Comparison of ENCODE assay signal across 11 mouse cellular contexts in genomic region chr1:191068377-191068776, GRCm38 (mm10). TPM values are rescaled to one million over a fixed set of nuclear protein-coding genes. Genes with fewer than 3 reads are reported as not detected.
DNase-seq lines count a peak whose midpoint lies in the region; ATAC-seq and TF ChIP-seq lines count a peak whose summit lies in the region.
"Had no signal": no experiment of that assay in that cellular context is flagged by ENCODE, and none has a peak within 500 bp of the region (broad histone marks: within the 10 kb centered on the region; RNA-seq: fewer than 3 reads in every experiment).

No protein-coding gene starts in this region.

- H3K36me3 ChIP-seq in hindbrain, postnatal 0 days (ENCODE audit: insufficient read depth, low read length) = 0 out of 2 replicates have a peak, but pooled peaks cover 6% of the 10 kb centered on the region
- H3K36me3 ChIP-seq in hindbrain, embryonic 16.5 days (ENCODE audit: control insufficient read depth, insufficient read depth, low read length) = no peaks in the 10 kb centered on the region
- H3K36me3 ChIP-seq in midbrain, embryonic 11.5 days (ENCODE audit: control insufficient read depth, insufficient read depth, low read length) = peaks cover 24% of the 10 kb centered on the region
- H3K36me3 ChIP-seq in midbrain, embryonic 16.5 days (ENCODE audit: control insufficient read depth, insufficient read depth, low read length) = no peaks in the 10 kb centered on the region
- peaks cover 5% of the 10 kb centered on the region for H3K36me3 ChIP-seq in stomach, postnatal 0 days (ENCODE audit: control insufficient read depth, insufficient read depth, low read length)

- 76% methylated on average over 5 of the region's 5 CpGs for WGBS in hindbrain, postnatal 0 days
- 78% methylated on average over 5 of the region's 5 CpGs for WGBS in hindbrain, embryonic 16.5 days
- WGBS in midbrain, embryonic 11.5 days = 77% methylated on average over 5 of the region's 5 CpGs
- WGBS in midbrain, embryonic 16.5 days = 83% methylated on average over 5 of the region's 5 CpGs
- 79% methylated on average over 5 of the region's 5 CpGs for WGBS in stomach, postnatal 0 days

- peak; percentile 49 for TF ChIP-seq CTCF in hindbrain, postnatal 0 days (IDR thresholded peaks at IDR 0.05; ENCODE audit: low read depth)
- peak; percentile 59 for TF ChIP-seq CTCF in stomach, postnatal 0 days (IDR thresholded peaks at IDR 0.05; ENCODE audit: low read depth)

- H3K4me1 ChIP-seq in hindbrain, postnatal 0 days (ENCODE audit: insufficient read depth, low read length) = no peaks in the 10 kb centered on the region
- H3K4me1 ChIP-seq in hindbrain, embryonic 16.5 days (ENCODE audit: control insufficient read depth, insufficient read depth, low read depth, low read length) = peaks cover 2% of the 10 kb centered on the region
- peaks cover 7% of the 10 kb centered on the region for H3K4me1 ChIP-seq in midbrain, embryonic 11.5 days (ENCODE audit: control insufficient read depth, insufficient read depth, low read length)
- peaks cover 5% of the 10 kb centered on the region for H3K4me1 ChIP-seq in midbrain, embryonic 16.5 days (ENCODE audit: control insufficient read depth, insufficient read depth, low read length)
- H3K4me1 ChIP-seq in stomach, postnatal 0 days (replicated peaks; ENCODE audit: control insufficient read depth, insufficient read depth) = peaks cover 3% of the 10 kb centered on the region; the same call in 1 of the 2 replicates

- DNase-seq in hindbrain, postnatal 0 days (ENCODE audit: low spot score) = peak; percentile 44
- DNase-seq in midbrain, embryonic 11.5 days (ENCODE audit: low spot score, missing footprints) = peak; percentile 83
- DNase-seq in adrenal gland, postnatal 36 days = peak; percentile 51 to 67
- DNase-seq in stomach, postnatal 0 days (ENCODE audit: low spot score) = no peak
- DNase-seq: gastrocnemius, postnatal 25 days; lung, postnatal 14 days had no signal

- H3K4me3 ChIP-seq in hindbrain, postnatal 0 days (ENCODE audit: low read length) = no peak overlapping the region
- H3K4me3 ChIP-seq in hindbrain, embryonic 16.5 days (ENCODE audit: low read length) = no peak overlapping the region
- H3K4me3 ChIP-seq in midbrain, embryonic 11.5 days (ENCODE audit: low read depth, low read length) = no peak overlapping the region
- no peak overlapping the region for H3K4me3 ChIP-seq in midbrain, embryonic 16.5 days (ENCODE audit: low read depth, low read length)
- H3K4me3 ChIP-seq in stomach, postnatal 0 days (ENCODE audit: low read depth, low read length) = no peak overlapping the region

- no peak for ATAC-seq in hindbrain, postnatal 0 days
- ATAC-seq in hindbrain, embryonic 16.5 days = no peak
- ATAC-seq in midbrain, embryonic 11.5 days (ENCODE audit: low FRiP score) = no peak
- no peak for ATAC-seq in midbrain, embryonic 16.5 days
- no peak for ATAC-seq in stomach, postnatal 0 days (ENCODE audit: low FRiP score, low TSS enrichment)
- ATAC-seq in CD4-positive, CD25-positive, alpha-beta regulatory T cell, adult 4 months = no peak

- no peak overlapping the region for H3K27ac ChIP-seq in hindbrain, postnatal 0 days
- H3K27ac ChIP-seq in hindbrain, embryonic 16.5 days (ENCODE audit: low read depth, low read length) = no peak overlapping the region
- no peak overlapping the region for H3K27ac ChIP-seq in midbrain, embryonic 11.5 days (ENCODE audit: low read depth, low read length)
- H3K27ac ChIP-seq in midbrain, embryonic 16.5 days (ENCODE audit: low read length) = no peak overlapping the region
- H3K27ac ChIP-seq in stomach, postnatal 0 days (replicated peaks) = no peak overlapping the region

- no peak for TF ChIP-seq EP300 in stomach, postnatal 0 days (optimal IDR thresholded peaks at IDR 0.05)

- H3K27me3 ChIP-seq in hindbrain, postnatal 0 days (ENCODE audit: insufficient read depth, low read length) = no peaks in the 10 kb centered on the region
- no peaks in the 10 kb centered on the region for H3K27me3 ChIP-seq in hindbrain, embryonic 16.5 days (replicated peaks; ENCODE audit: control insufficient read depth, insufficient read depth, low read length)
- no peaks in the 10 kb centered on the region for H3K27me3 ChIP-seq in midbrain, embryonic 11.5 days (ENCODE audit: control insufficient read depth, insufficient read depth, low read length)
- H3K27me3 ChIP-seq in midbrain, embryonic 16.5 days (ENCODE audit: control insufficient read depth, insufficient read depth, low read depth, low read length) = no peaks in the 10 kb centered on the region
- H3K27me3 ChIP-seq in stomach, postnatal 0 days (ENCODE audit: control insufficient read depth, insufficient read depth, low read length) = no peaks in the 10 kb centered on the region

- H3K9me3 ChIP-seq in hindbrain, postnatal 0 days (ENCODE audit: low read length) = no peaks in the 10 kb centered on the region
- no peaks in the 10 kb centered on the region for H3K9me3 ChIP-seq in hindbrain, embryonic 16.5 days (ENCODE audit: control insufficient read depth, low read length)
- no peaks in the 10 kb centered on the region for H3K9me3 ChIP-seq in midbrain, embryonic 11.5 days (ENCODE audit: control insufficient read depth, low read length)
- no peaks in the 10 kb centered on the region for H3K9me3 ChIP-seq in midbrain, embryonic 16.5 days (replicated peaks; ENCODE audit: control insufficient read depth, low read length, poor library complexity, severe bottlenecking)
- H3K9me3 ChIP-seq in stomach, postnatal 0 days (ENCODE audit: control insufficient read depth, low read length) = no peaks in the 10 kb centered on the region

- no peak overlapping the region for H3K9ac ChIP-seq in hindbrain, postnatal 0 days (replicated peaks; ENCODE audit: low read length)
- no peak overlapping the region for H3K9ac ChIP-seq in hindbrain, embryonic 16.5 days (ENCODE audit: low read depth, low read length)
- no peak overlapping the region for H3K9ac ChIP-seq in midbrain, embryonic 11.5 days (ENCODE audit: low read length)
- no peak overlapping the region for H3K9ac ChIP-seq in midbrain, embryonic 16.5 days (ENCODE audit: low read depth, low read length)
- no peak overlapping the region for H3K9ac ChIP-seq in stomach, postnatal 0 days (ENCODE audit: low read length)

- no peak overlapping the region for H3K4me2 ChIP-seq in hindbrain, postnatal 0 days (ENCODE audit: low read depth, low read length)
- no peak overlapping the region for H3K4me2 ChIP-seq in hindbrain, embryonic 16.5 days (ENCODE audit: low read length)
- H3K4me2 ChIP-seq in midbrain, embryonic 11.5 days = no peak overlapping the region
- no peak overlapping the region for H3K4me2 ChIP-seq in midbrain, embryonic 16.5 days (ENCODE audit: low read length)
- no peak overlapping the region for H3K4me2 ChIP-seq in stomach, postnatal 0 days (replicated peaks; ENCODE audit: low read depth)

RNA-seq across cellular contexts. Expression of gene Nsl1, which starts 5.6 kb away (rescaled TPM):
- 1.2 and 2.7 TPM in 2 replicates for total RNA-seq in hindbrain, postnatal 0 days (2014; rRNA removed)
- polyA plus RNA-seq in hindbrain, postnatal 0 days (2015; fragmentation: Nextera tagmentation; extraction: Ambion mirVana) = 3.2 and 4.4 TPM in 2 replicates
- 3.6 and 3.9 TPM in 2 replicates for polyA plus RNA-seq in hindbrain, embryonic 16.5 days (2015; fragmentation: Nextera tagmentation; extraction: Ambion mirVana)
- polyA plus RNA-seq in midbrain, embryonic 11.5 days (2014; fragmentation: Nextera tagmentation; extraction: Ambion mirVana) = 21.9 and 22.8 TPM in 2 replicates
- polyA plus RNA-seq in midbrain, embryonic 16.5 days (2015; fragmentation: Nextera tagmentation; extraction: Ambion mirVana) = 2.4 and 3.2 TPM in 2 replicates
- total RNA-seq in adrenal gland, postnatal 36 days (2021) = 1 to 10 TPM in 1 of 2 experiments, under 1 TPM in 1; 0.95 to 1.6 TPM
- polyA plus RNA-seq in stomach, postnatal 0 days (2015; fragmentation: Nextera tagmentation; extraction: Ambion mirVana) = 3.5 and 5.2 TPM in 2 replicates
- 1 to 10 TPM; 1.6 to 3.7 TPM for polyA plus RNA-seq in CD4-positive, CD25-positive, alpha-beta regulatory T cell, adult 4 months (2017; shearing (Covaris generic))

RNA-seq across cellular contexts. Expression of gene Tatdn3, which starts 5.6 kb away (rescaled TPM):
- total RNA-seq in hindbrain, postnatal 0 days (2014; rRNA removed) = 9.1 and 14.8 TPM in 2 replicates
- polyA plus RNA-seq in hindbrain, postnatal 0 days (2015; fragmentation: Nextera tagmentation; extraction: Ambion mirVana) = 15.6 and 18.0 TPM in 2 replicates
- polyA plus RNA-seq in hindbrain, embryonic 16.5 days (2015; fragmentation: Nextera tagmentation; extraction: Ambion mirVana) = 16.2 and 16.9 TPM in 2 replicates
- polyA plus RNA-seq in midbrain, embryonic 11.5 days (2014; fragmentation: Nextera tagmentation; extraction: Ambion mirVana) = 11.3 and 11.6 TPM in 2 replicates
- polyA plus RNA-seq in midbrain, embryonic 16.5 days (2015; fragmentation: Nextera tagmentation; extraction: Ambion mirVana) = 14.1 and 16.7 TPM in 2 replicates
- total RNA-seq in adrenal gland, postnatal 36 days (2021) = 10 to 100 TPM; 13.0 to 20.0 TPM
- 8.9 and 11.7 TPM in 2 replicates for polyA plus RNA-seq in stomach, postnatal 0 days (2015; fragmentation: Nextera tagmentation; extraction: Ambion mirVana)
- polyA plus RNA-seq in CD4-positive, CD25-positive, alpha-beta regulatory T cell, adult 4 months (2017; shearing (Covaris generic)) = 10 to 100 TPM; 10.8 to 11.5 TPM

RNA-seq across cellular contexts. Expression of gene Batf3, which starts 29.3 kb away (rescaled TPM):
- total RNA-seq in hindbrain, postnatal 0 days (2014; rRNA removed) = 1.0 and 4.7 TPM in 2 replicates
- 4.0 and 4.1 TPM in 2 replicates for polyA plus RNA-seq in hindbrain, postnatal 0 days (2015; fragmentation: Nextera tagmentation; extraction: Ambion mirVana)
- polyA plus RNA-seq in hindbrain, embryonic 16.5 days (2015; fragmentation: Nextera tagmentation; extraction: Ambion mirVana) = 2.5 and 3.9 TPM in 2 replicates
- 2.9 and 3.5 TPM in 2 replicates for polyA plus RNA-seq in midbrain, embryonic 11.5 days (2014; fragmentation: Nextera tagmentation; extraction: Ambion mirVana)
- polyA plus RNA-seq in midbrain, embryonic 16.5 days (2015; fragmentation: Nextera tagmentation; extraction: Ambion mirVana) = 0.80 and 1.6 TPM in 2 replicates
- 1 to 10 TPM; 1.4 to 9.6 TPM for total RNA-seq in adrenal gland, postnatal 36 days (2021)
- 5.0 and 5.7 TPM in 2 replicates for polyA plus RNA-seq in stomach, postnatal 0 days (2015; fragmentation: Nextera tagmentation; extraction: Ambion mirVana)
- not detected for polyA plus RNA-seq in CD4-positive, CD25-positive, alpha-beta regulatory T cell, adult 4 months (2017; shearing (Covaris generic))
- total RNA-seq: hematopoietic stem cell, adult 5-6 weeks; layer of hippocampus, postnatal 14 days had no signal

RNA-seq across cellular contexts. Expression of gene Spata45, which starts 31.9 kb away (rescaled TPM):
- not detected in 2 replicates for total RNA-seq in hindbrain, postnatal 0 days (2014; rRNA removed)
- not detected in 2 replicates for polyA plus RNA-seq in hindbrain, postnatal 0 days (2015; fragmentation: Nextera tagmentation; extraction: Ambion mirVana)
- not detected in 2 replicates for polyA plus RNA-seq in hindbrain, embryonic 16.5 days (2015; fragmentation: Nextera tagmentation; extraction: Ambion mirVana)
- polyA plus RNA-seq in midbrain, embryonic 11.5 days (2014; fragmentation: Nextera tagmentation; extraction: Ambion mirVana) = not detected in 2 replicates
- polyA plus RNA-seq in midbrain, embryonic 16.5 days (2015; fragmentation: Nextera tagmentation; extraction: Ambion mirVana) = not detected in 2 replicates
- not detected for total RNA-seq in adrenal gland, postnatal 36 days (2021)
- not detected in 2 replicates for polyA plus RNA-seq in stomach, postnatal 0 days (2015; fragmentation: Nextera tagmentation; extraction: Ambion mirVana)
- not detected for polyA plus RNA-seq in CD4-positive, CD25-positive, alpha-beta regulatory T cell, adult 4 months (2017; shearing (Covaris generic))
- total RNA-seq: gastrocnemius, postnatal 25 days; hematopoietic stem cell, adult 5-6 weeks; layer of hippocampus, postnatal 14 days had no signal

RNA-seq across cellular contexts. Expression of gene Flvcr1, which starts 42.4 kb away (rescaled TPM):
- total RNA-seq in hindbrain, postnatal 0 days (2014; rRNA removed) = 27.6 and 44.9 TPM in 2 replicates
- 7.3 and 7.4 TPM in 2 replicates for polyA plus RNA-seq in hindbrain, postnatal 0 days (2015; fragmentation: Nextera tagmentation; extraction: Ambion mirVana)
- 8.5 and 8.6 TPM in 2 replicates for polyA plus RNA-seq in hindbrain, embryonic 16.5 days (2015; fragmentation: Nextera tagmentation; extraction: Ambion mirVana)
- 11.3 and 11.9 TPM in 2 replicates for polyA plus RNA-seq in midbrain, embryonic 11.5 days (2014; fragmentation: Nextera tagmentation; extraction: Ambion mirVana)
- 7.8 and 7.9 TPM in 2 replicates for polyA plus RNA-seq in midbrain, embryonic 16.5 days (2015; fragmentation: Nextera tagmentation; extraction: Ambion mirVana)
- 10 to 100 TPM; 15.5 to 16.7 TPM for total RNA-seq in adrenal gland, postnatal 36 days (2021)
- 2.9 and 3.2 TPM in 2 replicates for polyA plus RNA-seq in stomach, postnatal 0 days (2015; fragmentation: Nextera tagmentation; extraction: Ambion mirVana)
- polyA plus RNA-seq in CD4-positive, CD25-positive, alpha-beta regulatory T cell, adult 4 months (2017; shearing (Covaris generic)) = 10 to 100 TPM in 1 of 2 experiments, 1 to 10 TPM in 1; 5.6 to 10.8 TPM
